Mouse (Mus musculus): Measurements from ENCODE around the gene Kmt5a.

Kmt5a gene

GRCm38 (mm10) chr5:124439447-124440093 is at the start of gene Kmt5a:
TSS of gene Kmt5a (plus strand) at chr5:124439930.
- DNase-seq, result peak; percentile 93

DNA sequence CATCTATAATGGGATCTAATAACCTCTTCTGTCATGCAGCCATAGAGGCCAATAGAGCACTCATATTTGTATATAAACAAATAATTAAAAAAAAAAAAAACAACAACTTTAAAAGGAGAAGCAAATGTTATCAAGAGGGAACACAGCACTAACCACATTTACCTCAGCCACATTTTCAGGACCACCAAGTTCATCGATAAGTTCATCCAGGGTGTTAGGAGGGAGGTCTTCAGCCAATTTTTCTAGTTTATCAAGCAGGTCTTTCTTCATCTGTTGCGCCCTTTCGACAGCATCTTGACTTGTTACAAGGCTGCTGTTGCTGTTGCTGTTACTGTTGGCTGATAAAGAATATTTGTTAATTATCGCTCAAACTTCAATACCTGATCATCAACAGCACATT is 47.3 kb upstream of the Kmt5a start:
- no peak for DNase-seq

GRCm38 (mm10) chr5:124393726-124394125 is 46.0 kb upstream of the Kmt5a start:
- no peak for DNase-seq

DNA sequence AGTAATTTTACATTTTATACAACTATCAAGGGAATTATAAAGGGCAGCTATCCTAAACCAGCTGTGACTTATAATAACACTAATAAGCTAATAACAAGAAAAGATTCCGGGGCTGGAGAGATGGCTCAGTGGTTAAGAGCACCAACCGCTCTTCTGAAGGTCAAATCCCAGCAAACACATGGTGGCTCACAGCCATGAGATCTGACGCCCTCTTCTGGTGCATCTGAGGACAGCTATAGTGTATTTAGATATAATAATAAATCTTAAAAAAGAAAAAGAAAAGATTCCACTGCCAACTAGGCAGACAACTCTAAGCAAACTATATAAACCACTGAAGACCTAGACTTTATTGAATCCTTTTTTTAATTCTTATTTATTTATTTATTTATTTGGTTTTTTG is 28.9 kb upstream of the Kmt5a start:
- DNase-seq, result peak; percentile 29

DNA sequence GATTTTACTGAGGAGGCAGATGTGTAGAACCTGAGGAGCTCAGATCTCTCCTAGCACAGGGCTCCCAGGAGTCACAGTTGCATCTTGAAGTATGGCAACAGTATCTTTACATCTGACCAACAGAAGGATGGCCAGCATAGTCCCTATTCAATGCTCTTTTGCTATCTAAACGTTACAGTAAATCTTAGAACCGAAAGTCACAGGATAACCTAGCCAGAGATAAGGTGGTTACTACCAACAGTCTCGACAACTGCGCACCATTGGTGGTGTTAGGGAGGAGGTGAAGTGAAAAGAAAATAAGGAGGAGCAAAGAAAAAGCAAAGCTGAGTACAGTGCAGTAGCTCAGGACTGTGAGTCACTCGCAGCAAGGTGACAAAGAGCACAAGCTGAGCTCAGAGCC is 27.6 kb upstream of the Kmt5a start:
- no peak for DNase-seq

DNA sequence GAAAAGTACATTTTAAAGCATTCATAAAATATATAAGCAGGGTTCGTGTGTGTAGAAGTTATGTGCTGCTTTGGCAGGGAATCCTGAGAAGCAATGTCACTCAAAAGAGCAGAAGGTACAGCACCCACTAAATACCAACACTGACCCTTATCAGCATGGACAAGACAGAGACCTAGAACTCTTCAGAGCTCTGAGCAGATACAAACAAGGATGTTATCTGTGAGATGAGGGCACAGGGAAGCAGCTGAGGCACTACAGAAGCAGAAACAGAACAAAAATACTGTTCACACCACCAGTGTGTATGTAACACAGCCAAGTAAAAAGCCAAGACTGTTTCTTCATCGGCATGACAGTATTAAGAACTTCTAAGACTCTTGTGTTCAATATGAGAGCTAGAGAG is 20.8 kb upstream of the Kmt5a start:
- DNase-seq, result no peak

DNA sequence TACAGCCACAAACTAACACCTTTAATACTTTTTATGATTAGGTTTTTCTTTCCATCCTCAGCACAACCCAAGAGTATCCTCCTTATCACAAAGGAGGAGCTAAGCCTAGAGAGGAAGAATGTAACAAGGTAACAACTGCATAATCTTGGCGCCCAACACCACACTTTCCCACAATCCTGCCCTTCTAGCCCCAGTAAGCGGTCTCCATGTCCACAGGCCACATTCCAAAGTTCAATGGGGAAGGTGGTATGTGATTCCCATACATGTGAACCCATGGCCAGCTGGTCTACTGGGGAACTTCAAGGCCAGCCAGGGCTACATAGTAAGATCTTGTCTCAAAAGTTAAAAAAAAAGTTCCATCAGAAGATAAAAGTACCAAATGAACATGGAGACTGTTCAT is 17.9 kb upstream of the Kmt5a start:
- no peak for DNase-seq

GRCm38 (mm10) chr5:124424200-124424722 is 15.5 kb upstream of the Kmt5a start:
- DNase-seq, result peak; percentile 32

DNA sequence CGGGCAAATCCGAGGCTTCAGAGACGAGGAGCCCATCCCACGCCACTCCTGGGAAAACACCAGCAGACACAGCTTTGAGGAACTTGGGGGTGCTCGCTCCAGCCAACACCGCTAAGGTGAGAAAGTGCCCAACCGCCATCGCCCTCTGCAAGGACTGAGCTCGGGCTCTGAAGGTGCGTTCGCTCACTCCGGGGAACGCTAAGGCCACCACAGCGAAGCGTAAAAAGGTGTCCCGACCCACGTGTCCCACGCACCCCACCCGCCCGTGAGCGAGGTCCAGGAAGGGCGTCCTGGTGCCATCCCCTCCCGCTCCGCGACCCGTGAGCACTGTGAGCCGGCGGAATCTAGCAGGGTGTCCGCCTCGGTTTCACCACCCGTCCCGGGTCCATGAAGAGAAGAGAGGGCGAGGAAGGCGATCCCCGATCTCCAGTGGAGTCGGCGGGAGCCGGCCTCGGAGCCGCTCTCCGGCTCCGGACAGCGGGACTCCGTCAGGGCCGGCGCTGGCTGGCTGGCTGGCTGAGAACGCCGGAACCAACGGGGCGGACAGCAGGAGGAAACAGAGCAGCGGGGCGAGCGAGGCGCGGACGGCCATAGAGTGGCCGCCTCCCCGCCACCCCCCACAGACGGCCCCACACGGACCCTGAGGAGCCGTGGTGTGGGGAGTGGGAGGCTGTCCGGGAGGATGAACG is 14.9 kb upstream of the Kmt5a start:
- DNase-seq, result no peak

DNA sequence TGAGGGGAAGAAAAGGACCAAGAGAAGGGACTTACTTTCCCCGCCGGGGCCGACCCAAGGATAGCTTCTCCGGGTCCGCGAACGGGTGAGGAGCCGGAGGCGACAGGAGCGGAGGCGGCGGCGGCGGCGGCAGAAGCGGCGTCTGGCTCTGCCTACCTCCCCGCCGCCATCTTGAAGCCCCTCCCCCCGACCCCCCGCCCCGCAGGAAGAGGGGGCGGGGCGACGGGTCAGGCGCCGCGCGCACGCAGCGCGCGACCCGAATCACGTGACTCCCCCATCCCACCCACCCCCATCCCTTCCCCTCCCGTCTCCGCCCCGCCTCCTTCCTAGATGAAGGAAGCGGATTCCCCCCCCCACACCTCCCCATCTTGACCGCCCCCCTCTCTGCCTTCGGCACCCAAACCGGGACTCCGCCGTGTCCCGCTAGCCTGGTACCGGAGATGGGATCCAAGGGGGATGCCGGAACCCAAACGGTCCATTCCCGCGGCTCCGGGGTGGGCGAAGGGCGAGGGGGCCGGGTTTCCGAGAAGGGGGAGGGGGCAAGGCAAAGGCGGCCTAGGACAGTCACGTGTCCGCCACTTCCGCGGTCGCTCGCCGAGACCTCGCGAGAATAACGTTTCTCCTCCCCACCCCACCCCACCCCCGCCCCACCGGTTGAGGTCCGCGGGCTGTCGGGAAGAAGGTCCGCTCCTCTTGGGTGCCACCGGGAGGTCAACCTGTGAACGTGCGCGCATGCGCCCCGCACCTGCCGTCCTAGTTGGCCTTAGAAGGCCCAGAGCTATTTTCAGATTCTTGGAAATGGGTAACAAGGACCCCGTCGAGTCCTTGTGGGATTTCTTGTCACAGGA is 14.1 kb upstream of the Kmt5a start, which contains the start of gene Sbno1:
Gene Sbno1 (minus strand): TSS at position 590 of the 848 bp plus-strand sequence.
- DNase-seq, result peak; percentile 95

- no peak for DNase-seq
These were observed 13.2 kb upstream of the Kmt5a start for GRCm38 (mm10) chr5:124426475-124427071.

GRCm38 (mm10) chr5:124432398-124433012 is 7.2 kb upstream of the Kmt5a start:
- peak; percentile 82 for DNase-seq

DNA sequence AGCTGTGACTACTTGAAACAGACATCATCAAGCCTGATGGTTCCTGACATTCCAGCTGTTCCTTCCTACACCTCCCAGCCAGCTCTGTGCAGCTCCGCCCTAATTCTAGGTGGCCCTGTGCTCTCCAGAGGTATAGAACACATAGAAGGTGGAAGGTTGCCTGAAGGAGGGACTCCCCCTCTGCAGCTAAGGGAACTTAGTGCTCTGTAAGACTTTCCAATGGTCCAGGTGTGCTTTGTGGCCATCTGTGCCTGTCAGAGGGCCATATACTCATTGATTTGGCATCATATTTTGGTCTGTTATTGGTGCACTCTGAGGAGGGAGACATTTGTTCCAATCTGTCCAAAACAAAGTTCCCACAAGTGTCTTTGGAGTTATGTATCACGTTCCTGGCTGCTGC is 6.7 kb upstream of the Kmt5a start:
- DNase-seq, result no peak

DNA sequence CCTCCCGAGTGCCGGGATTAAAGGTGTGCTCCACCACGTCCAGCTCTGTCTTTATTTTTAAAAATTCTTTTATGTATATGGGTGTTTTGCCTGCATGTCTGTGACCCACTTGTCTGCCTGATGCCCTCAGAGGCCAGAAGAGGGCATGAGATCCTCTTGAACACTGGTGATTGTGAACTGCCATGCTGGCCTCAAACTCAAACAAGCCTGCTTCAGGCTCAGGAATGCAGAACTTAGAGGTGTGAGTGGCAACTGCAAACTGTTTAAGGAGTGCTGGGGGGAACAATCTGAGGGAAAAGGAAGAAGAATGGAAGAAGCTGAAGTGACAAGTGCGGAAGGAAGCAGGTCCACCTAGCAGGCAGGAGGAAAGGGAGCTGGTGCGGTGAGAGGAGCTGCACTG is 1.5 kb upstream of the Kmt5a start:
- peak; percentile 63 for DNase-seq

GRCm38 (mm10) chr5:124438746-124439145 is 984 bp upstream of the Kmt5a start:
- DNase-seq, result no peak

DNA sequence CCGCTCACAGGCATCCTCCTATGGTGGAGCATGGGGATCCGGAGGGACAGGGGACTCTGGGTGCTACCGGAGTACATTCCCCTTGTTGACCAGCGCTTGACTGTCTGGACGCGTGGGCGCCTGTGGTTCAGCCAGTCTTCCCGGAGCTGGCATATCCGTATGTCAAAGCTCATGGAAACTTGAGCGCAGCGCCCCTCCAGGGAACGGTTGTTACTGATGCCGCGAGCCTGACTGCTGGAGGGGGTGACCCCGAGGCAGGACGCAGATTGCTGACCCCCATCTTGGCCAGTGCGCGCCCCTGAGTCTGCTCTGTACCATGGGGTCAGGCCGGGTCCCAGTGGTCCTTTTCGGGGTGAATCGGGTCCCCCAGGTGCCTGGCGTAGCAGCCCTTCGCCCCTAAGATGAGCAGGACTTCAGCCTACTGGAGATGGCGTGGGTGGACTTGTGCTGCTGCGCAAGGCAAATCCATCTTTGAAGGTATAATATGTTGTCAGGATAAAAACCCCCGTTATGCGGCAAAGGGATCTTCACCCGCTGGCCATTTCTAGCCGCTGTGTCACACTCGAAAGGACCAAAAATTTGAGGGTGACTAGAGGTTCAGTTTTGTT is 468 bp downstream of the Kmt5a start:
- peak; percentile 80 for DNase-seq

- no peak for DNase-seq
These were observed 2.9 kb downstream of the Kmt5a start for GRCm38 (mm10) chr5:124442628-124443027.

- DNase-seq, result no peak
These were observed 4.5 kb downstream of the Kmt5a start for GRCm38 (mm10) chr5:124444208-124444607.

GRCm38 (mm10) chr5:124444661-124445561 is 5.2 kb downstream of the Kmt5a start:
- DNase-seq, result peak; percentile 88

- peak; percentile 79 for DNase-seq
These were observed 6.0 kb downstream of the Kmt5a start for GRCm38 (mm10) chr5:124445621-124446293.

Measured in thymus, postnatal 4 days (tissue).